Mouse (Mus musculus) lung, embryonic 15.5 days (tissue): ENCODE measurements at regions not wholly inside any gene's neighbourhood (a gene's known extent, or its start where the extent isn't known, plus 50 kb on each side); places are given as distances from the start of the nearest gene placed in this dataset.

Experiments
- ATAC-seq: fragments of 200-750 bp; cut with Nextera tagmentation; 2 replicates; pipeline ENCODE4 v1.8.0; 2017; ENCODE audit warnings: moderate number of reproducible peaks, borderline replicate concordance; ENCODE audit not compliant: low FRiP score, low TSS enrichment; ENCODE audit errors: extremely low read depth
- H3K27ac ChIP-seq: fragments of 300-500 bp; sonication (generic); 2 replicates; pipeline ENCODE4 v1.5.1; 2015; ENCODE audit warnings: moderate library complexity, mild to moderate bottlenecking, inconsistent platforms
- H3K27me3 ChIP-seq: fragments of 300-500 bp; sonication (generic); 2 replicates; pipeline ENCODE4 v1.6.1; 2015; ENCODE audit warnings: inconsistent platforms
- H3K36me3 ChIP-seq: fragments of 300-500 bp; sonication (generic); 2 replicates; pipeline ENCODE4 v1.6.1; 2015; ENCODE audit warnings: inconsistent platforms
- H3K4me1 ChIP-seq: fragments of 300-500 bp; sonication (generic); 2 replicates; pipeline ENCODE4 v1.6.1; 2015; ENCODE audit warnings: inconsistent platforms
- H3K4me2 ChIP-seq: fragments of 300-500 bp; sonication (generic); 2 replicates; pipeline ENCODE4 v1.6.1; 2015; ENCODE audit warnings: inconsistent platforms, mild to moderate bottlenecking, moderate library complexity
- H3K4me3 ChIP-seq: fragments of 300-500 bp; sonication (generic); 2 replicates; pipeline ENCODE4 v1.5.1; 2015; ENCODE audit warnings: mild to moderate bottlenecking, inconsistent platforms
- H3K9ac ChIP-seq: fragments of 300-500 bp; sonication (generic); 2 replicates; pipeline ENCODE4 v1.6.1; 2015; ENCODE audit warnings: inconsistent platforms
- H3K9me3 ChIP-seq: fragments of 300-500 bp; sonication (generic); 2 replicates; pipeline ENCODE4 v1.6.1; 2016; ENCODE audit warnings: inconsistent platforms
- WGBS: fragments of 180-500 bp; shearing (Covaris S2); methylation state at CpG from one replicate; pipeline ENCODE4 v1.1.7; 2015; 5-methylcytosine and 5-hydroxymethylcytosine counted together

DNA sequence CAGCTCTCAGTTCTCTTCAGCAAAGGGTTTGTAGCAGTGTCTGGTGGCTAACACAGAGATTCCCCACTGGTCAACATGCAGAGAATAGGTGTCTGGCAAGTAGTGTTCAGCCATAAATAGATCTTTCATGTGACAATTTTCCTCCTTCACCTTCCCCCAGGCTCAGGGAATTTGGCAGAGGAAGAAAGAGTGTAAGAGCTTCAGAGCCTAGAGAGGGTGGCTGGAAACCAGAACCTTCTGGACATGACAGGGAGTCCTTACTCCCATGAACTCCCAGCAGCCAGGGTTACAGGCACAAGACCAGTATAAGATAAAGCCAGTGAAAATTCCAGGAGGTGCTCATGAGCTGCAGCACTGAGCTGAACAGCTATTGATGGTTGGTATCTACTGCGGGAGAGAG is 251.1 kb downstream of the Nedd1 start:
- no peak overlapping the region for H3K4me2 ChIP-seq
- H3K4me3 ChIP-seq: no peak overlapping the region
- ATAC-seq: no peak
- no peak overlapping the region for H3K9ac ChIP-seq
- no peaks in the 10 kb centered on the region for H3K27me3 ChIP-seq
- H3K27ac ChIP-seq: no peak overlapping the region
- 92% methylated on average over 1 of the region's 1 CpGs for WGBS
- no peaks in the 10 kb centered on the region for H3K4me1 ChIP-seq
- no peaks in the 10 kb centered on the region for H3K36me3 ChIP-seq
- no peaks in the 10 kb centered on the region for H3K9me3 ChIP-seq

DNA sequence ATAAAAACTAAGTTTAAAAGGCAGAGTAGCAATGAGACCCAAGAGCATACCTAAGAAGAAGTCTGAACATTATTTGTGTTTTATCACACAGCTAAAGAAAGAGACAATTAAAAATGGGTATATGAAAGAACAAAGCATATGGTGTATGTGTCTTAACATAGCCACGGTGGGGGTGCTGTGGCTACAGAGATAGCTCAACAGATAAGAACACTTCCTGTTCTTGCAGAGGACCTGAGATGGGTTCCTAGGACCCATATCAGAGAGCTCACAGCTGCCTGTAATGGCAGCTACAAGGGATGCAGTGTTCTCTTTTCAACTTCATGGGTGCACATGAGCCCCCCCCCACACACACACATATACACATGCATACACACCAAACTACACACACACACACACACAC is 267.0 kb downstream of the Nedd1 start:
- H3K9me3 ChIP-seq: no peaks in the 10 kb centered on the region
- ATAC-seq: no peak
- H3K4me3 ChIP-seq: no peak overlapping the region
- no peak overlapping the region for H3K9ac ChIP-seq
- 73% methylated on average over 1 of the region's 1 CpGs for WGBS
- H3K4me1 ChIP-seq: no peaks in the 10 kb centered on the region
- H3K27ac ChIP-seq: no peak overlapping the region
- no peaks in the 10 kb centered on the region for H3K27me3 ChIP-seq
- H3K4me2 ChIP-seq: no peak overlapping the region
- H3K36me3 ChIP-seq: no peaks in the 10 kb centered on the region

DNA sequence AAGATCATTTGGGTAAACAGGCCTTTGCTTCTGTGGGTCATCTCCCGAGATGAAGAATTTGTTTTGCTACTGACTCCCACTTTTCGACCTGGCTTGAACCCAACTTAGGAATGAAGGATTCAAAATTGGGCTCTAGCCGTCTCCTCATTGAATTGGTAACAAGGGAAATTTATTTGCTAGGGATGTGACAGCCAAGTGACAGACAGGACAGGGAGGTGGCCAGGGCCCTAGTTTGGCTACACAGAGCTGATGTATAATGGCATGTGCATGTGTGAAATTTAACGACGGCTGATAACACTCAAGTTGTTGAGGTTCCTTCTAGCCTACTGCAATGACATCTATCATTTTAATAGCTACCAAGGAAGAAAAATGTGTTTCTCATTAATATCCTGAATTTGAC is 268.7 kb downstream of the Nedd1 start:
- no peaks in the 10 kb centered on the region for H3K36me3 ChIP-seq
- H3K9ac ChIP-seq: no peak overlapping the region
- no peaks in the 10 kb centered on the region for H3K4me1 ChIP-seq
- 68% methylated on average over 5 of the region's 5 CpGs for WGBS
- no peaks in the 10 kb centered on the region for H3K27me3 ChIP-seq
- no peaks in the 10 kb centered on the region for H3K9me3 ChIP-seq
- H3K4me3 ChIP-seq: no peak overlapping the region
- no peak for ATAC-seq
- H3K27ac ChIP-seq: no peak overlapping the region
- H3K4me2 ChIP-seq: no peak overlapping the region

DNA sequence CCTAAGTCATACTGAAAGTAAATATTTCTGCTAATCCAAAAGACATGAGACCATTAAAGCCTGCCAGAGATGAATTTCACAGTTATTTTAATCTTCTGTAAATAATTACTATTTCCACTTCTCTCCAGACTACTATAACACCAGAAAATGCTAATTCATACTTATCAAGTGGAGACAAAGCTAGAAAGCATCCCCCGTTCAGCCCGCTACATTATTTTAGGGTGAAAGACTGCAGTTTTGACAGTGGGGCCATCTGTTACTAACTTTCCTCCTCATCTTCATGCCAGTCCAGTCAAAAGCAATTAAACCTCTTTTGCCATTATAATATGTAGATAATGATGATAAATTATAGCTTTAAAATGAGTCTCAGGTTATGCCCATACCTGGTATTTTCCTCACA is 276.3 kb downstream of the Nedd1 start:
- H3K9ac ChIP-seq: no peak overlapping the region
- ATAC-seq: no peak
- H3K27ac ChIP-seq: no peak overlapping the region
- WGBS: 69% methylated on average over 2 of the region's 2 CpGs
- H3K4me2 ChIP-seq: no peak overlapping the region
- H3K4me1 ChIP-seq: no peaks in the 10 kb centered on the region
- H3K36me3 ChIP-seq: no peaks in the 10 kb centered on the region
- H3K4me3 ChIP-seq: no peak overlapping the region
- H3K9me3 ChIP-seq: no peaks in the 10 kb centered on the region
- no peaks in the 10 kb centered on the region for H3K27me3 ChIP-seq

DNA sequence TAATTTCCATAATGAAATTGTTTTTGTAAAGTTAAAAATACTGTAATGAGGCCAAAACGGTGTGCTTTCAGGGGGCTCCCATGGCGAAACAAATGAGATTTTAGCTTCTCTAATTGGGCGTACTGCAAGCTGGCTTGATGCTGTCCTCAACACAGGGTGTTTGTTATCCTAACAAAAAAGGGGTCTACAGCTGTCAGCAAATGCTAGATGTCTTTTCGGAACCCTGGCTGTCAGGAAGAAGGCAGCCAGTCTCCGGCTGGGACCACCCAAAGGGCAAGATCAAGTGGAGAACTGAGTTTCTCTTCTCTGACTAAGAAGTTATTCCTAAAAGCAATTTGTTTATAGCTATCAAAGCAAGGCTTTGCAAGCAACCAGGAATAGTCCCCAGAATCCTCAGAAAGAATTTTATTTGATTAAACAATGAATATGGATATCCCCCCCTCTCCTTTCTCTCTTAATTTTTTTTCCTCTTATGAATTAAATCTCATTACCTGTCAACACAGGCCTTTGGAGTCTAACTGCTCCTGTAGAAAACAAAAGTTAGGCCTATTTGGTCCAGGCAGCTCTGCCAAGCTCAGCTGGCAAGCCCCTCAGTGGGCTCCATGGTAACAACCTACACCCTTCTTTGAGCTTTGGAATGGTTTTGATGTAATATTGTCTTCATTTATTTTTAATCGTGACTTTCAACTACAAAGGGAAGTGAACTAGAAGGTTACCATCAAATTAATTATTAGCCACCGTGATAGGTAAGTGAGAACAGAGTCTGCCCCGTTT is 283.4 kb downstream of the Nedd1 start:
- Histone ChIP-seq H3K9me3 (no peaks in the 10 kb centered on the region), H3K27me3 (no peaks in the 10 kb centered on the region), H3K4me3 (no peak overlapping the region), H3K27ac (no peak overlapping the region), H3K36me3 (no peaks in the 10 kb centered on the region), H3K4me1 (no peaks in the 10 kb centered on the region), H3K9ac (no peak overlapping the region), H3K4me2 (no peak overlapping the region)
- WGBS: 51% methylated on average over 8 of the region's 8 CpGs
- no peak for ATAC-seq

DNA sequence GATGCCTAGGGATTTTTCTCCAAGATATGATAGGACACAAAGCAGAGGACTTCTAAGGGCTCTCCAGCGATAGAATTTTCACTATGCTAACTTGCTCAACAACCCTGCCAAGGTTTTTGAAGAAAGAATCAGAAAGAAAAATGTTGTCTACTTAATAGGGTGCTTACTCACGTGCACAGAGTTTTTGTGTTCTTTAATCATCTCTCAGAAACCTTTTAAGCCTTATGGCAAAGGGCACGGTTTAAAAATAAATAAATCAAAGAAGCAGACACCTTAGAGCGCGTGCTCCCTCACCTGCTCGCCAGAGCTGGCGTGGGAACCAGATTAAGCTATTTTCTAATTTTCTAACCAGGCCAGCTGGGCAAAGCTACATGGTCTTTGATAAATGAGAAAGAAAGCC is 293.0 kb downstream of the Nedd1 start:
- Histone ChIP-seq H3K36me3 (no peaks in the 10 kb centered on the region), H3K27me3 (no peaks in the 10 kb centered on the region), H3K4me1 (no peaks in the 10 kb centered on the region), H3K27ac (no peak overlapping the region), H3K4me3 (no peak overlapping the region), H3K4me2 (no peak overlapping the region), H3K9me3 (no peaks in the 10 kb centered on the region), H3K9ac (no peak overlapping the region)
- no peak for ATAC-seq
- WGBS: 36% methylated on average over 7 of the region's 7 CpGs

DNA sequence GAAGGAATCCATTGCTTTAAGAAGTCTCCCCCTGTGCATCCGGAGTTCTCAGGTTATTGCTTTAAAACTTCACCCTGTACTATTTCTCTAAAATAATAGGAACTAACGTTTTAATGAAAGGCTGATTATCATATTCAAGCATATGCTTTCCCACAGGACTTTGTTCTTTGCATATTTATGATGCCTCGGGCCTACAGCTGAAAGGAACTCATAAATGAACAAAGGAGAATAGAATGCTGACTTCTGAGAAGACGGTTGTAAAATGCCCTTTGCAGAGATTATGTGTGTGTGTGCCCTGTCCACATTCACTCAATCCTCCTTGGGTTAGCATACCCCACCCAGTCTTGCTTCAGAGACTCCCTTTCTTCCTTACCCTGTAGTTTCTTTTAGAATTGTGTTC is 294.2 kb downstream of the Nedd1 start:
- no peak overlapping the region for H3K27ac ChIP-seq
- 59% methylated on average over 4 of the region's 4 CpGs for WGBS
- H3K36me3 ChIP-seq: no peaks in the 10 kb centered on the region
- no peaks in the 10 kb centered on the region for H3K4me1 ChIP-seq
- no peak overlapping the region for H3K4me3 ChIP-seq
- no peak overlapping the region for H3K9ac ChIP-seq
- H3K4me2 ChIP-seq: no peak overlapping the region
- H3K27me3 ChIP-seq: no peaks in the 10 kb centered on the region
- H3K9me3 ChIP-seq: no peaks in the 10 kb centered on the region
- ATAC-seq: no peak

DNA sequence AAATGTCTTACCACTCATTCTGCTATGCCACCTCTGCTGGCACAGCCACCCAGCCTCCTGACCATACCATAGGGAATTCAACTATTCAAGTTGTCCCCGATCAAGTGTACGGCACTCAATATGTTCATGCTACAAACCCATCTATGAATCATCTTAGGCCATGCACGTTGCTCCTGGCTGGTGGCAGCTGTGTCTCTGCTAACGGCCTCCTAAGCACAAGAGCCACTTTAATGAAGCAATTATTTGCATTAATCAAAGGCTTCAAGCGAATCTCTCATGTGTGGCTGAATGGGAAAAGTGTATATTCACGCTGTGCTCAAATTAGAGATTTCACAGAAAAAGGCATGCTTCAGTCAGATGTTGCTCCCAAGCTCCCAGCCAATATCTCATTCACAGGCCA is 295.8 kb downstream of the Nedd1 start:
- WGBS: 79% methylated on average over 6 of the region's 6 CpGs
- no peaks in the 10 kb centered on the region for H3K9me3 ChIP-seq
- no peak for ATAC-seq
- no peak overlapping the region for H3K27ac ChIP-seq
- H3K4me2 ChIP-seq: no peak overlapping the region
- H3K4me1 ChIP-seq: no peaks in the 10 kb centered on the region
- H3K27me3 ChIP-seq: no peaks in the 10 kb centered on the region
- no peaks in the 10 kb centered on the region for H3K36me3 ChIP-seq
- no peak overlapping the region for H3K9ac ChIP-seq
- no peak overlapping the region for H3K4me3 ChIP-seq

DNA sequence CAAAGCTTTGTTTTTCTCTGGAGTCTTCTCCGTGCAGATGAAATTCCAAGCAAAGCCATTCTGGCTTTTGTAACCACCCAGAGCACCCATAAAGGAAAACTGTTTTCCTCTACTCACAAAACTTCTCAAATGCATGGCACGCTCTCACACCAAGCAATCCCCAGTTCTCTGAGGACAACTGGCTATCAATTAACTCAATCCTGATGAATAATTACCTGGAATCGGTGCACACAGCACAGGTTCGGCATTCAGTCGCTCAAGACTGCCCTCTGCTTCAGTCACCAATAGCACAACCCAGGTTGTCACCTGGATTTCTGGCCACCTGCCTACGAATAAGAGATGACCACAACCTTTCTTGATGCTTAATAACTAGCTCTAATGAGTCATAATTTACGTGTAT is 309.5 kb downstream of the Nedd1 start:
- Histone ChIP-seq H3K9me3 (no peaks in the 10 kb centered on the region), H3K27me3 (no peaks in the 10 kb centered on the region), H3K9ac (no peak overlapping the region), H3K4me3 (no peak overlapping the region), H3K4me1 (no peaks in the 10 kb centered on the region), H3K27ac (no peak overlapping the region), H3K36me3 (no peaks in the 10 kb centered on the region), H3K4me2 (no peak overlapping the region)
- no peak for ATAC-seq
- 82% methylated on average over 7 of the region's 7 CpGs for WGBS

DNA sequence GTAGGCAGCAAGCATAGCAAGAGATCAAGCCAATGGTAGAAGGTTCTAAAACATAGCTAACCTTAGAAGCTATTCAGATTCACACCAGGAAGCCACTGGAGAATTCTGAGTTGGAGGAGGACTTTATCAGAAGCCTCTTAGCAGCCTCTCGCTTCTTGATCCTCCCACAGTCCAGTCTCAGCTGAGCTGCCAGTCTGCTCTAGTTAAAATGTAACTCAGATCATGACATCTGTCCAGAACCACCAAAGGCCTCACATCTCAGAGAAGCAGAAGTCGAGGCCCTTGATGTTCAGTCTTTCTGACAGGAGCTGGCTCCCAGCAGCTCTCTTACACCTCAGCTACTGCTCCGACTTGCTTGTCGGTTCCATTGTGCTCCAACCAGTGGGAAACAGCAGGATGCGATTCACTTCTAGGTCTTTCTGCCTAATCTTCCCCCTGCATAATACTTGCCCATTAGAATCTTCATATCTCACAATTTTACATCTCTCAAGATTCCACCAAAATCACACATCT is 311.4 kb downstream of the Nedd1 start:
- Histone ChIP-seq H3K9ac (no peak overlapping the region), H3K4me3 (no peak overlapping the region), H3K4me1 (no peaks in the 10 kb centered on the region), H3K36me3 (no peaks in the 10 kb centered on the region), H3K27me3 (no peaks in the 10 kb centered on the region), H3K4me2 (no peak overlapping the region), H3K9me3 (no peaks in the 10 kb centered on the region), H3K27ac (no peak overlapping the region)
- WGBS: 46% methylated on average over 5 of the region's 5 CpGs
- no peak for ATAC-seq

DNA sequence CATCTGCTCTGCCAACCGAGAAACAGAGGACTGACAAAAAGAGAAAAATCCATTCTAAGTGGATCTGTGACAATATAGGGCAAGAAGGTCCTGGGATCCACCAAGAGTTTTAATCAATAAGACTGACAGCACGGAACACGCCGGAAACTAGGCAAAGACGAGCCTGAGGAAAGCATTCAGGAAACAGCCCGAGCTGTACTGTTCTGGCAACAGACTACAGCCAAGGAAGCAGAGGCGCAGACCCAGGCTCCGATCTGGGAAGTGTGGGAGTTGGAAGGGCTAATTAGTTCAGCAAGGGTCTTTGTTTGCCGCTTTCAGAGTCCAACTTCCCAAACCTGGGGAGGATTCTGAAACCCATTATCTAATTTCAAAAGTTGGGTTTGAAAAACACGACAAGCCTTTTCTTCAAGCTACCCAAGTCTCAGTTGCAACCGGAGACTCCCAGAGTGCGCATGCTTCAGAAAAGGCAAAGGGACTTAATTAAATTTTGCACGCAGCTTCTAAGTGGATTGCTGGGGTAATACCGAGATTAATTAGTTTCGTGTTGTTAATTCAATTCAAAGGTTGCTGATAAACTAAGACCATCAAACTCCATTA is 317.4 kb downstream of the Nedd1 start:
- no peaks in the 10 kb centered on the region for H3K36me3 ChIP-seq
- no peaks in the 10 kb centered on the region for H3K9me3 ChIP-seq
- WGBS: 85% methylated on average over 15 of the region's 15 CpGs
- no peaks in the 10 kb centered on the region for H3K27me3 ChIP-seq
- H3K4me2 ChIP-seq: no peak overlapping the region
- no peak overlapping the region for H3K9ac ChIP-seq
- no peak overlapping the region for H3K4me3 ChIP-seq
- no peak for ATAC-seq
- H3K4me1 ChIP-seq: no peaks in the 10 kb centered on the region
- no peak overlapping the region for H3K27ac ChIP-seq

DNA sequence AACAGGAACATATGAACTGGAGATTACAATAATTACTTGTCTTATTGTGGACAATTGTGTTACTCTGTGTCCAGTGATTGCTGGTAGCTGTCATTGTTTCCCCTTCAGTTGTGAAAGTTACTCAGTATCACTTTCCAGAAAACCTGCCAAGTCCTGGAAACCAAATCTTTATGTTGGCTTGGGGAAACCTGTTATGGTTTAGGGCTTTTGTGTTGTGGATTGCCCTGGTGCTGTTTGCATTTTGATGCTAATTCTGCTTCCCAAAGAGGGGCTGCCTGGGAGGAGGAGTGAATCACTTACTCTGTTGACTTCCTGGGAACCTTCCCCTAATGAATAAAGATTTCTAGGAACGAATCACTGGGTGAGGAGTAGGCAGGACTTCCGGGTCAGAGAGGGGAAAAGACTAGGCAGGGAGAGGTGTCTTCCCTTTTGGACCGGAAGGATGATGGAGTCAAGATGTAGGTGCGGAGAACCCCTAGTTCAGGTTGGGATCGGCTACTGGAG is 321.6 kb downstream of the Nedd1 start:
- H3K27ac ChIP-seq: no peak overlapping the region
- H3K4me3 ChIP-seq: no peak overlapping the region
- H3K4me2 ChIP-seq: no peak overlapping the region
- no peak for ATAC-seq
- H3K36me3 ChIP-seq: no peaks in the 10 kb centered on the region
- H3K27me3 ChIP-seq: no peaks in the 10 kb centered on the region
- no peaks in the 10 kb centered on the region for H3K9me3 ChIP-seq
- H3K4me1 ChIP-seq: no peaks in the 10 kb centered on the region
- no peak overlapping the region for H3K9ac ChIP-seq
- WGBS: 84% methylated on average over 5 of the region's 5 CpGs
